In the genomic region with DNA sequence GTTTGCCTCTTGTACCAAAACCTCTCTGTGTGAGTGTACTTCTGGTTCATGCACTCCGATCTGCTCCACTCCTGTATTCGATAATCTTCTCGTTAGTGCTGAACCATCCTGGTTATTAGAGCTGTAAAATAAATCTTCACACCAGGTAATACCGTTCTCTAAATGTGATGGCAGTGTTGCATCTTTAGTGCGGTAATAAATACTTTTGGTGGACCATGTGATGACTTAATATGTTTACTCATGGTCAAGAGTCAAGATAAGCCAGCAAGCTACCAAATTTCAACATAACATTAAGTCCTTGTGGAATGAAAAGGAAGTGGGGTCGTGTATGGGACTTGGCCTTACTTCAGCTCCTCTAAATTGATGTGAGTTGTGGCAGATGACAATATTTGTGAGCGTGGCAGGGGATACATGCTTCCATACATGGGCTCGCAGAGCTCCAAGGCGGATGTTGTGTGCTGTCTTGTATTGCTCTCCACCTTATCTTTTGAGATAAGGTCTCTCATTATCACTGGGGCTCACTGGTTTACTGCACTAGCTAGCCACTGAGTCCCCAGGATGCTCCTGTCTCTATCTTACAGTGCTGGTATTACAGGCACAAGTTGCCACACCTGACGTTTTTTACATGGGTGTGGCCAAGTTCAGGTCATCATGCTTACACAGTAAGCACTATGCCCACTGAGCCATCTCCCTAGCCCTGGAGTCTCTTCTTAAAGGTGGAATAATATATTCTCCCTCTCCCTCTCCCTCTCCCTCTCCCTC, we compare ENCODE assay signal across 18 mouse cellular contexts.
DNase-seq lines count a peak whose midpoint lies in the region; ATAC-seq and TF ChIP-seq lines count a peak whose summit lies in the region.
"Had no signal": no experiment of that assay in that cellular context is flagged by ENCODE, and none has a peak within 500 bp of the region (broad histone marks: within the 10 kb centered on the region; RNA-seq: fewer than 3 reads in every experiment).

No protein-coding gene starts in this region.

- DNase-seq in layer of hippocampus, adult 2 months (ENCODE audit: low spot score in 2 of 2): no peak
- no peak for DNase-seq in layer of hippocampus, adult 18-20 months (ENCODE audit: low spot score in 2 of 2)
- DNase-seq in lung, postnatal 25 days (ENCODE audit: low spot score): peak; percentile 21
- no peak for DNase-seq in lung, postnatal 4 days
- no peak for DNase-seq in thymus, adult 2 months
- DNase-seq in T-cell, adult 2 months (ENCODE audit: low spot score): no peak
- DNase-seq: adrenal gland, adult 8-10 months; adrenal gland, postnatal 36 days; cerebellum, adult 2 months; gastrocnemius, postnatal 14 days; heart, postnatal 36 days had no signal

- TF ChIP-seq CTCF in layer of hippocampus, adult 2 months (conservative IDR thresholded peaks at IDR 0.05): peak; percentile 10
- no peak for TF ChIP-seq CTCF in thymus, adult 2 months (IDR thresholded peaks at IDR 0.05; ENCODE audit: borderline replicate concordance, control insufficient read depth, extremely low read depth, insufficient read depth, low read length, poor library complexity)

- H3K4me2 ChIP-seq in intestine, embryonic 16.5 days (ENCODE audit: low read depth, low read length): no peak overlapping the region
- H3K4me2 ChIP-seq: forebrain, embryonic 13.5 days; heart, embryonic 13.5 days; hindbrain, embryonic 12.5 days had no signal

- no peak overlapping the region for H3K27ac ChIP-seq in layer of hippocampus, adult 2 months
- no peak overlapping the region for H3K27ac ChIP-seq in intestine, embryonic 16.5 days (ENCODE audit: low read length)
- H3K27ac ChIP-seq in thymus, adult 2 months (ENCODE audit: control insufficient read depth, insufficient read depth, low read length): no peak overlapping the region
- H3K27ac ChIP-seq: embryonic facial prominence, embryonic 10.5 days; forebrain, embryonic 13.5 days; heart, embryonic 13.5 days; hindbrain, embryonic 12.5 days had no signal

- peaks cover 4% of the 10 kb centered on the region; the same call in 1 of the 2 replicates for H3K27me3 ChIP-seq in intestine, embryonic 16.5 days (replicated peaks; ENCODE audit: control insufficient read depth, insufficient read depth, low read length)
- no peaks in the 10 kb centered on the region for H3K27me3 ChIP-seq in thymus, adult 2 months (ENCODE audit: control insufficient read depth, insufficient read depth, low read length)
- H3K27me3 ChIP-seq: forebrain, embryonic 13.5 days; heart, embryonic 13.5 days; hindbrain, embryonic 12.5 days; Patski had no signal

- ATAC-seq in intestine, embryonic 16.5 days: peak; percentile 87
- ATAC-seq: Patski had no signal

- H3K4me3 ChIP-seq in layer of hippocampus, adult 2 months: no peak overlapping the region
- no peak overlapping the region for H3K4me3 ChIP-seq in intestine, embryonic 16.5 days (ENCODE audit: low read length)
- H3K4me3 ChIP-seq in thymus, adult 2 months (ENCODE audit: control insufficient read depth, insufficient read depth, low read length): no peak overlapping the region
- H3K4me3 ChIP-seq: embryonic facial prominence, embryonic 10.5 days; forebrain, embryonic 13.5 days; heart, embryonic 13.5 days; hindbrain, embryonic 12.5 days had no signal

- no peak for TF ChIP-seq POLR2A in thymus, adult 2 months (IDR thresholded peaks at IDR 0.05; ENCODE audit: control insufficient read depth, extremely low read depth, insufficient read depth, low read length, poor library complexity)

- no peaks in the 10 kb centered on the region for H3K4me1 ChIP-seq in intestine, embryonic 16.5 days (ENCODE audit: control insufficient read depth, insufficient read depth, low read length)
- H3K4me1 ChIP-seq in thymus, adult 2 months (replicated peaks; ENCODE audit: control insufficient read depth, insufficient read depth, low read length): no peaks in the 10 kb centered on the region
- H3K4me1 ChIP-seq: hindbrain, embryonic 12.5 days had no signal

- H3K9me3 ChIP-seq in intestine, embryonic 16.5 days (ENCODE audit: control insufficient read depth, low read length): no peaks in the 10 kb centered on the region
- H3K9me3 ChIP-seq: embryonic facial prominence, embryonic 10.5 days; forebrain, embryonic 13.5 days; heart, embryonic 13.5 days; hindbrain, embryonic 12.5 days had no signal

- no peak overlapping the region for H3K9ac ChIP-seq in intestine, embryonic 16.5 days (ENCODE audit: low read depth, low read length)
- H3K9ac ChIP-seq: forebrain, embryonic 13.5 days; forebrain, postnatal 0 days; heart, embryonic 13.5 days; hindbrain, embryonic 12.5 days had no signal

- no peaks in the 10 kb centered on the region for H3K36me3 ChIP-seq in intestine, embryonic 16.5 days (ENCODE audit: control insufficient read depth, insufficient read depth, low read length)
- no peaks in the 10 kb centered on the region for H3K36me3 ChIP-seq in thymus, adult 2 months (ENCODE audit: control insufficient read depth, insufficient read depth, low read length)
- H3K36me3 ChIP-seq: embryonic facial prominence, embryonic 10.5 days; heart, embryonic 13.5 days; hindbrain, embryonic 12.5 days had no signal

- WGBS in intestine, embryonic 16.5 days: 42% methylated on average over 10 of the region's 10 CpGs
- 73% methylated on average over 10 of the region's 10 CpGs for WGBS in thymus, adult 2 months
